Mouse (Mus musculus): Measurements from ENCODE around the gene Naa11.

Gene Naa11

GRCm38 (mm10) chr5:97345129-97345528 lies 47.0 kb downstream of the Naa11 start:
- DNase-seq (ENCODE audit: low read depth): no peak

- no peak for DNase-seq (ENCODE audit: low read depth)
These were observed 48.0 kb downstream of the Naa11 start for GRCm38 (mm10) chr5:97344144-97344543.

GRCm38 (mm10) chr5:97334794-97335193 lies 57.4 kb downstream of the Naa11 start:
- DNase-seq (ENCODE audit: low read depth): no peak
